Mouse (Mus musculus) CD4-positive naive resting alpha-beta T cell, adult 76 days (primary cell): Measurements from ENCODE around the gene Dedd. TPM values are rescaled to one million over a fixed set of nuclear protein-coding genes. Genes with fewer than 3 reads are reported as not detected.

Experiments
- total RNA-seq: library from RNA; stranded (reverse); gene quantifications from one replicate; pipeline ENCODE4 v1.2.4, GENCODE M21; 2023

Gene Dedd
- total RNA-seq = 30.6 TPM

DNA sequence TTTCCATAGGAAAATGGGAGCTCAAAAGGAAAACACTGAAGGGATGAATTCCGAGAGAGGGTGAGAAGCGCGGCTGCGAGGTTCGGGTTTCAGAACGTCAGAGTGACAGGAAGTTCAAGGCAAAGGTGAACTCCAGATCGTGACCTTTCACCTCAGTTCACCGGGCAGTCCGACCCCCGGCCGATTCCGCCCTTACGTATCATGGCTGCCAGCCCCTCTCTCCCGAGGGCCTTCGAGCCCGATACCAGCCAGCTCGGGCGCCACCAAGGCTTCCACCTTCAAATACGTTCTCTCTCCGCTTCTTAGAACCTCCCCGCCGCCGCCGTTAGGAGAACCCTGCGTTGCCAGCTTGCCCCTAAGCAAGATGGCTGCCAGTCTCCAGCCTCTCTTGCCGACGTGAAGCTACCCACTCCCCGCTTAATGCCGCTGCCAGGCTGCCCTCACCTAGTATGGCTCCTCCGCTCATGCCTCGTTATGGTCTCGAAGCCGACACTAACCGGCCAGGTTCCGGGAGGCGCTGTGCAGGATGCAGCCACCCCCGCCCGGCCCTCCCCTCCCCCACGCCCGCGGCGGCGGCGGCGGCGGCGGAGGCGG is at the start of gene Dedd:
TSS of gene Dedd (plus strand) at position 307 of the 594 bp plus-strand sequence.

DNA sequence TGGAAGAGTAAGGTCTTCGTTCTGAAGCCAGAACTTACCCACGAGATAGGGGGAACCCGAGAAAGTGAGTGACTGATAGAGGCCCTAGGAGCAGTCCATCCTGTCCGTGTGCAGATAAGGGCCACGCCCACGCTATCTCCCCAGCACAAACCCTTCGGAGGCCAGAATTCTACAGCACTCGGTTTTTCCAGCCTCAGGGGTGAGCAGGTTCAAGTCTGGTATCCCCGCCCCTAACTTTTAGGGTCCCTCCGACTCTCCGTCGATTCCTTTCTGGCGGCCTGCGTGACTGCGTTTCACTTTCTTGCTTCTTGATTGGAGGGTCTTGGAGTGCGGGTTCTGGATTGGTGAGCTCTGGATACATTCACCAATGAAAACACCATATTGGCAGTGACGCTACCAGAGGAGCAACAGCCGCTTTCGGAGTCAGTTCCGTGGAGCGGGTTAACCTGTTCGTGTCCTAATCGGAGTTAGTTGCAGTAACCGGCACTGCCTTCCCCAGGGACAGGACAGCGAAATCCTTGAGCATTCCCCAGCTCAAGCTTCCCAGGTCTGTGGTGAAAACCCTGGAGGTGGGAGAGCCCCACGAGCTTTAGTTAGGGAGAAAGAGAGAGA is 47.9 kb upstream of the Dedd start, which contains the start of gene Ppox:
TSS of gene Ppox (minus strand) at position 271 of the 612 bp plus-strand sequence.

DNA sequence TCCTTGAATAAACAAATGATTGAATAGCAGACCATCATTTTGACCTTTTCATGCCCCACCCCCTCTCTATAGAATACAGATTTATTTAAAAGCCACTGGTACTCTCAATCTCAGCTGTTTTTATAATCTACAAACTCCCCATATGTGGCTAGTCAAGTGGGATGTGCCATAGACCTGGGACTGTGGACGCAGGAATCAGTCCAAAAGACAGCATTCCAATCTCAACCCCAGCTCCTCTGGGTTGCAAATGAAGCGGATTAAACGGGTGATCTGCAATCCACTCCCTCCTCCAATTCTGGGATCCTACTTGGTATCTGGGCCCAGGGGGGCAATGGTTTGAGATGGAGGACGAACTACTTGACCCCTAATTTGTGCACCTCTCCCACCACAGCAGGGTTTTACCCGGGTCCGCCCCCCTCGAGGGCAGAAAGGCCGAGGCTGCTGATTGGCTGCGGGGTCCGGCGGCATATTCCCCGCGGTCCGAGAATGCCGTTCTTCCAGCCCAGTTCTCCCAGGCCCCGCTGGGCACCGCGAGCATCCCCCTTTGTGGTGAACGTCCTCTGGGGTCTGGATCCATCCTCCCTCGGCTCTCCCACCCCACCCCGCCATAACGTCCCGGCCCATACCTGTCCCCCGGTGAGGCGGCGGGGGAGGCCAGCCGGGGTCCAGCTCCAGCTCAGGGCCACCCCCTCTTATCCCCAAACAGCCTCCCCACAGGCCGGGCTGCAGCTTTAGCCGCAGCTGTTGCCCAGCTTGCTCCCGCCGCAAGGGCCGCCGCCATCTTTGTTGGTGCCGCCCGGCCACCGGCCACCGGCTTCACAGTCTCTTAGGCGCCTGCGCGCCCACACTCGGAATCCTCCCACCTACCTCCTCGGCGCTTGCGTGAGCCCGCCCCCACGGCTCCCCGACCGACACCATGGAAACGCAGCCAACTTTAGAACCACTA is 41.5 kb upstream of the Dedd start, which contains the start of gene Usp21:
TSS of gene Usp21 (minus strand) at position 856 of the 946 bp plus-strand sequence.

DNA sequence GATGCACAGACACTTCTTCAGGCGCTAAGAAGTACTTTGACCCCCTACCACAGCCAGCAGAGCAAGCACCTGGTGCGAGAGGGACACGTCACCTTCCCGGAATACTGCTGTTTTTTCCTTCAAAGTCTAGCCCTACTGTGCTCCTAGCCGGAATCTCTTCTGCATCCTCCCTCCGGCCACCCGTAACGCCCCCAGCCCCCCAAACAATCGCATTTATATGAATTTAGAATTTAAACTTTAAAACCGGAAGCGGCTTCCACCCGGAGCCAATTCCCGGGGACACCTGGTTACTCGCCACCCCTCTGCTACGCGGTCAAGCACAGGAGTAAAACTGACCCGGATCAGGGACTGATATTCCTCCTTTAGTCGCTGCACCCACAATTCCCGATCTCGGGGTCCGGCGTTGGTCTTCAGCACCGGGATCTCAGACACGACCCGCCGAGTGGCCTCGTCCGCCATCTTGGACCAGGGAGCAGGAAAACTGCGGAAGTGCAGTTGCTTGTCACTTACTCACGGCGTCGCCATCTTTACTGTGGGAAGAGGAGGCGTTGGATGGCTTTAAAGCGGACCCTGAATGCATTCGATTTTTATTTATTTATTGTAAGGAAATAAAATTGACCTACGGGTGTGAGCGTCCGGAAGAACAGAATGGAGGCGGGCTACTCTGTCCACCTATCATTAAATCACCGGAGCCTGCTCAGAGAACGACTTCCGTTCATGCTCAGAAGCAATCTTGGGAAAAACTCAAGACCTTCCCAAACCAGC is 34.5 kb upstream of the Dedd start, which contains the start of gene Ufc1:
TSS of gene Ufc1 (minus strand) at position 727 of the 765 bp plus-strand sequence.

DNA sequence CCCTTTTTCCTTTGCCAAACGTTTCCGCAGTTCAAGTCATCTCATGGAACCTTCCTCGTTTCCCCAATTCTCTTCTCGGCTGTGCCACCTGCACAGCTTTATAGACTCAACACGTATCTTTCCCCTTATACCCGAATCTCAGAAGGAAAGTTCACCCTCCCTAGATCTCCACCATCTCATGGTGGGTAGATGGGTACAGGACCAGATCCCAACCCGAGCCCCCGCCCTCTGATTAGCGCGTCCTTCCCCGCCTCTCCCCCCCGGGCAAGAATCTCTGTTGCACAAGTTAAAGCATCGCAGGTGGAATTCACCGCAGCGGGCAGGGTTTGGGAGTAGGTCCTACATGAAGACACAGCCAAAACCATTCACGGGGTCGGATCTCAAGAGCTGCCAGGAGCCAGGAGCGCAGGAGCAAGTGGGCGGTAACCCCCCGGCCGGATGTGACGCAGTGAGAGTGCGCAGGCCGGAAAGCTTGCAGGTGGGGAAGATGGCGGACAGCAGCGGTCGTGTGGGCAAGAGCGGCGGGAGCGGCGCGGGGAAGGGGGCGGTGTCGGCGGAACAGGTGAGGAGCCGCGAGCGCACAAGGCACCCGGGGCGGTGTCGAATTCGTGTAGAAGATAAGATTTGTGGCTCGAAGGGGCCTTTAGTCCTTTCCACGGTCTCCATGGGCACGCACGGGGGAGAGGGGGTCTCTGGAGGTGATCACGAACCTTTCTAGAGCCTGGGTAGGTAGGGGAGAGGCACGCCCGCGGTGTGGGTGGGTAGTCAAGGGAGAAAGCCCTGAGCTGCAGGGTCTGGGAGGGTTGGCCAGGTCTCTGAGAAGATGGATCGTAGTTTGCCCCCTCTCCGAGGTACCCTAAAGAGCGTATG is 16.5 kb downstream of the Dedd start, which contains the start of the genes Nit1 and Pfdn2:
TSS of gene Nit1 (minus strand) at position 422 of the 870 bp plus-strand sequence.
TSS of gene Pfdn2 (plus strand) at position 446 of the 870 bp plus-strand sequence.

DNA sequence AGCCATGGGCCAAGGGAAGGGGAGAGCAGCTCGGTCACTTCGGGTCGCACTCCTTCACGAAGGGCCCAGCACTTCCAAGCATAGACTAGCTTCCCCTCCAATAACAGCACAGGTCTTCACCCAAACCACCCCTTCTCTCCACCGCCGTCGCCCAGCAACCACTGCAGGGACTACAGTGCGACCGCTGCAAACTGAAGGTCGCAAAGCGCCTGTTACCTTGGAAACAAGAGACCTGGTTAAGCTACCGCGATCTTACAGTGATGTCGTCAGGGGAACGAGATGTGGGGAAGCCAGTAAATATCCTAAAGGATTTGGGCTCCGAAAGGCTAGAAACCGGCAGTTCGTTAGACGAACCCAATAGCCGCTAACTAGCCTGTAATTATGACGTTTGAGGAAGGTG is 31.7 kb downstream of the Dedd start, which contains the start of gene Klhdc9:
TSS of gene Klhdc9 (minus strand) at position 143 of the 400 bp plus-strand sequence.

DNA sequence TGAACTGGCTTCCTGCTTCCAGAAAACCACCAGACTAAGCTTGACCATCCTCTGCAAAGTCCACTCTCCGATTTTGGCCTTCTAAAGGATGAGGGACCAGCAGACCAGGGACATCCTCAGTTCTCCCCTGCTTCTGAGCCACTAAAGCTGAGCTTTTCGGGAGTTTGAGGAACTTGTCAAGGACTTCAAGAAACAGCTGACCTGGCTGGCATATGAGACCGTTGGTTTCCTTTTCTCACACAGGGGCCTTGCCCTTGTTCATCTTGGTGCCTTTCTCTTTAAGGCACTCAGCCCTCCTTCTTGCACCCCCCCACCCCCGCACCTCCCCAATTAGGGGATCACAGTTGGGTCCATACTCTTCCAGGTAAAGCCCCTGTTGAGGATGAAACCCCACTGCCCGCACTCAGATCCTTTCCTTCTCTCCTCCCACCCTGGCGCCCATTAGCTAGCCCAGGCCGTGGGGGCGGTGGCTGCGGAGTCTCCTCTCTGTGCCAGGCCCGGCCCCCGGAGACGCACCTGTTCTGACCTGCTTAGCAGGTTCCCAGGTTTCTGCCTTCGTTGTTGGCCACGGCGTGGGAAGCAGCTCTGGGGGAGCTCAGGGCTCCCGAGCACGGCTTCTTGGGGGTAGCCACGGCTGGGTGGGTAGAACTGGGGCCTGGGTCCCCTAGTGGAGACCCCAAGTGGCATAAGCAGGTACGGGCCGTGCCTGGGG is 41.1 kb downstream of the Dedd start, which contains the start of gene Nectin4:
TSS of gene Nectin4 (plus strand) at position 255 of the 712 bp plus-strand sequence.

DNA sequence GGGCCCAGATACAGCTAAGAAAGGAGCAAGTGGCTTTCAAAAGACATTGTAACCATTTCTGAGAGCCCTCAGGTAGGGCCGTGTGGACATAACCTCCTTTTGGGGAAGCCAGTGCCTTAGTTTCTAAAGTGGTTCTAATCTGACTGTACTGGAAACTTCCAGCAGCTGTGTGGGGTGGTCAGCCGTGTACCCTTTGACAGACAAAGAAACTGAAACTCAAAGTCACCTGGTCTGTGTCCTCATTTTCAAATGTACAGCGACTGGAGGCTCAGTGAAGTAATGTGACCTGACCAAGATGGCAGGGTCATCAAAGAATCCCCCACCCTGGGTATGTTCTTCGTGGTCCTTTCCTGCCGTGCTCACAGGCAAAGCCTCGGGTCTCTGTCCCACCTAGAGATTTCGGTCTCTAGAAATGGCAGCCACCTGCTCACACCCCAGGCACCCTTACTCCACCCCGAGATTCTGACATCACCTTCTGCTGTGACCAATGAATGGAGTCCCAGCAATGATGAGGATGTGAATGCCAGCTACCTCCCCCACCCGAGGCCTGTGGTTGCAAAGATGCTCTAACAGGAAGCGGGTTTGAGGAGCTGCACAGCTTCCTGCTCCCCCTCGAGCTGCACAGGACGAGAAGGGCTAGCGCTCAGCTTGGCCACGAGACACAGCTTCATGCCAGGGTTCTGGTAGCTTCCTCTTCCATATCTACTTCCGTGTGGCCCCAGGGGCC is 59.6 kb downstream of the Dedd start, which contains the start of gene Arhgap30:
TSS of gene Arhgap30 (plus strand) at position 579 of the 727 bp plus-strand sequence.

Other genes with a start within 250 kb of the Dedd start
- gene Cfap126, start 215.2 kb upstream of the Dedd start, total RNA-seq = not detected
- 101 TPM for gene Sdhc, start 178.5 kb upstream of the Dedd start, total RNA-seq
- not detected for gene Mpz, start 178.4 kb upstream of the Dedd start, total RNA-seq
- gene Pcp4l1, start 132.9 kb upstream of the Dedd start, total RNA-seq = not detected
- not detected for gene Nr1i3, start 115.2 kb upstream of the Dedd start, total RNA-seq
- gene Tomm40l, start 106.6 kb upstream of the Dedd start, total RNA-seq = 17.0 TPM
- not detected for gene Apoa2, start 104.1 kb upstream of the Dedd start, total RNA-seq
- 16.9 TPM for gene Fcer1g, start 94.8 kb upstream of the Dedd start, total RNA-seq
- not detected for gene Adamts4, start 78.7 kb upstream of the Dedd start, total RNA-seq
- gene Ndufs2, start 77.8 kb upstream of the Dedd start, total RNA-seq = 99.5 TPM
- 69.6 TPM for gene B4galt3, start 58.8 kb upstream of the Dedd start, total RNA-seq
- 43.1 TPM for gene Ppox, start 48.0 kb upstream of the Dedd start, total RNA-seq
- 42.5 TPM for gene Usp21, start 41.2 kb upstream of the Dedd start, total RNA-seq
- gene Ufc1, start 34.1 kb upstream of the Dedd start, total RNA-seq = 53.9 TPM
- gene Nit1, start 16.5 kb downstream of the Dedd start, total RNA-seq = 16.8 TPM
- gene Pfdn2, start 16.5 kb downstream of the Dedd start, total RNA-seq = 72.0 TPM
- 0.35 TPM for gene Klhdc9, start 31.7 kb downstream of the Dedd start, total RNA-seq
- gene Nectin4, start 41.0 kb downstream of the Dedd start, total RNA-seq = 0.29 TPM
- 171 TPM for gene Arhgap30, start 59.8 kb downstream of the Dedd start, total RNA-seq
- 80.1 TPM for gene Usf1, start 82.2 kb downstream of the Dedd start, total RNA-seq
- gene Tstd1, start 89.7 kb downstream of the Dedd start, total RNA-seq = 5.9 TPM
- 3.1 TPM for gene F11r, start 108.4 kb downstream of the Dedd start, total RNA-seq
- gene Alyref2, start 174.3 kb downstream of the Dedd start, total RNA-seq = 5.9 TPM
- gene Itln1, start 206.1 kb downstream of the Dedd start, total RNA-seq = not detected
- 4.4 TPM for gene Cd244a, start 230.0 kb downstream of the Dedd start, total RNA-seq